Mouse (Mus musculus) ES-CJ7 (cell line): ENCODE results near the gene Gm45713.
"Not testable (repeated sequence)": the region's sequence is repeated elsewhere in the genome, so short reads cannot be mapped to it uniquely, and the experiment has no call there.

ENCODE experiments used
- DNase-seq: peaks from one replicate; pipeline ENCODE4 v3.0.0; 2011; ENCODE audit warnings: low read depth, low spot score

Gene Gm45713

DNA sequence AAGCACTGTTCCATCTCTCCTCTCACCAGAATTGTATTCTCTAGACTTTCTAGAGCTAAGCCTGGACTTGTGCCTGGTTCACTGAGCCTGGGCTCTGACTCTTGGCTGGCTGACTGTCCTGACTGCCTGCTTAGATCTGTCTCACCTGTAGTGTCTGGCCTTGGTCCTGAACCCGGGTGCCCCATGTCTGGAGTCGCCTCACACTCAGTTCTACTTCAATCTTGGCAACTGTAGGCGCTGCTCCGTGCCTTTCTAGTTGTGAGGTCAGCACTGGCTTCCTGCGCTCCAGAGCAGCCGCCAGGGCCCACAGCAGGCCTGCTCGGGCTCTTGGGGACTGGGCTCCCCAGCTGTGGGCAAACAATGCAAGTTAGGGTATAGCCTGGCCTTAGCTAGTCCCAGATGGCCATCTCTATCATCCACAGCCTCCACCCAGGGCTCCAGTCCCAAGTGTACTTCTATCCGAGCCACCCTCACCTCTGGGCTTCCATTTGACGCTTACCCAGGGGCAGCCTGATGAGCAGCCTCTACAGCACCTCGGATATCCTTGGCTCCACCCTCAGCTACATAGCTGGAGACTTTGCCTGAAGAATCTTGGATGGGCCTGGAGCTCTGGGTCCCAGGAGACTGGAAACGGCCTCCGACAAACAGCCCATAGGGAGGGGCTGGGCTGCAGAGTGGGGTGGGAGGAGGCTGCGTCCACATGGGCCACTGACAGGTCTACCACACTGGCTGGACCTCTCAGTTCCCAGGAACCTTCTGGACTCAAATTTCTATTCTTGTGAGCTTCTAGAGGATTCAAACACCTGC lies 8.5 kb upstream of the Gm45713 start:
- DNase-seq: no peak

DNA sequence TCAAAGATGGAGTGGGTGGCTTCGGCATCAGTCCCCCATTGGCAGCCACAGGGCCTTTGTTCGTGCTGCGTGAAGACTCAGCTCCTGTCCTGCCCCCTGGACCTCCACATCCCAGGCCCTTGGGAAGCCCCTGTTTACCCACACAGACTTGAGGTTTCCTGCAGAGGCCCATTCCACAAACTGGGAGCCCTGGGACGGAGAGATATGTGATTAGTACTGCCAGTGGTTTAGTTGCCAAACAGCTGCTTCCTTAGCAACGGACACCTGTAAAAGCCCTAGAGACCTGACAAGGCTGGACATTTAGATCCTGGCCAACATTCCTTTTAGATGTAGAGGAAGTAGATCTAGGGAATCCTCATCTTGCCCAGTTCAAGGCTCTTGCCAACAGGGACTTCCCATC lies 5.9 kb upstream of the Gm45713 start:
- DNase-seq: no peak

DNA sequence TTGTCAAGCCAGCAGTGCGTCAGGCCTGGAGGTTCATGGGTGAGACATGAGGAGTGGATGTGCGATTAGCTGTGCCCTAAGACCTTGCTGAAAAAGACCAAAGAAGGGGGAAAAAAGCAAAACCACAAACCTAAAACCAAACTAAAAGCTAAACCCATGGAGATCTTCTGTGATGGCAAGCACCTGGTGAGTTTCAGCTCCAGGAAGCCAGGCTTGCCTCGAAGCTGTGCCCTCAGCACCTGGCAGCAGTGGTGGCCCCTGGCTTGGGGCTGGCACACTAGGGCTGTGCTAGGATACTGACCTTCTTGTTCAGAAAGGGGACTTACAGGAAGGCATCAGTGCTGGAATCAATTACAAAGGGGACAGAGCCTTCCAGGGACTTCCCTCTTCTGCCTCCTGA lies 5.3 kb upstream of the Gm45713 start:
- no peak for DNase-seq

DNA sequence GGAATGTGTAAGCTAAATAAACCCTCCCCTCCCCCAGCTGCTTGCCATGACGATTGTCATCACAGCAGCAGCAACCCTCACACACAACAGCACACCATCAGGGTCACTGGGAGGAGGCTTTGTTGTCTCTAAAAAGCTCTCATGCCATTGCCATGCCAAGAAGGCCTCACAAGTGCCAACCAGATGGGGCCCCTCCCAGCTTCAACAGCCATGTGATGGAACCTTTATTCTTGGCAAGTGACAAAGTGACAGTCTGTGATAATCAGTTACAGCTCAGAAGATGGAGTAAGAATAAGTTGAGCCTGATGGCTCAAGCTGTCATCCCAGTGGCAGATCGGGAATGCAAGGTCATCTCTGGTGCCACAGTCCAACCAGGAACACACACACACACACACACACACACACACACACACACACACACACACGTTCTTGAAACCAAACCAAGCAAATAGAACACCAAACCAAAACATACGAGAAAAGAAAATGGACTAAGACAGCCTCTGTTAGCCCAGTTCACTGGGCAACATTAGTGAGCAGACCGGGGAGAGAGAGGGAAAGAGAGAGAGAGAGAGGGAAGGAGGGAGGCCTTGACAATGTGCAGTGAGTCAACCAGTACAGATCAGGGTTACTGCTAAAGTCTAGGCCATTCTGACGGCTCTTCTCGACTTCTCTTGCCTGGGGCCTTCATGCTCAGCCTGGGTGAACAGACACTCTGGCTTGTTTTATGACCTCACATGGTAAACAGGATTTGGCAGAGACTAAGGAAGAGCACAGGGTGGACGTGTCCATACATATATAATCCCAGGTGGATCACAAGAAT lies 4.1 kb upstream of the Gm45713 start:
- DNase-seq: no peak

DNA sequence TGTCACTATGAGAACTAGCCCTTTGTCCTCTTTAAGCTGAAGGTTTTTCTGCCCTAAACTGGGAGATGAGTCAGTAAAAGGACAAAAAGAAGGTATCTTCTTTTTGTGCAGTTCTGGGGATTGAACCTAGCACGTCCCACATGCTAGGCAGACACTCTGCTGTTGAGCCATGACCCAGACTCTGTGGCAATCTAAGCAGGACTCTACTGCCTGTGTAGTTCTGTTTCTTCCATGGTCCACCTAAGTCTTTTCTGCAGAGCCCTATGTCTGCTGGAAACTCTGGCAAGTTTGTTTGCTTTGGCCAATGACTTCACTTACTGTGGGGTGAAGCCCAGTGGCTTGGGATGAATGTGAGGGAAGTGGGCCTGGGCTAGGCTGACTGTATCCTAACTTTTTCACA lies 2.4 kb upstream of the Gm45713 start:
- DNase-seq: no peak

DNA sequence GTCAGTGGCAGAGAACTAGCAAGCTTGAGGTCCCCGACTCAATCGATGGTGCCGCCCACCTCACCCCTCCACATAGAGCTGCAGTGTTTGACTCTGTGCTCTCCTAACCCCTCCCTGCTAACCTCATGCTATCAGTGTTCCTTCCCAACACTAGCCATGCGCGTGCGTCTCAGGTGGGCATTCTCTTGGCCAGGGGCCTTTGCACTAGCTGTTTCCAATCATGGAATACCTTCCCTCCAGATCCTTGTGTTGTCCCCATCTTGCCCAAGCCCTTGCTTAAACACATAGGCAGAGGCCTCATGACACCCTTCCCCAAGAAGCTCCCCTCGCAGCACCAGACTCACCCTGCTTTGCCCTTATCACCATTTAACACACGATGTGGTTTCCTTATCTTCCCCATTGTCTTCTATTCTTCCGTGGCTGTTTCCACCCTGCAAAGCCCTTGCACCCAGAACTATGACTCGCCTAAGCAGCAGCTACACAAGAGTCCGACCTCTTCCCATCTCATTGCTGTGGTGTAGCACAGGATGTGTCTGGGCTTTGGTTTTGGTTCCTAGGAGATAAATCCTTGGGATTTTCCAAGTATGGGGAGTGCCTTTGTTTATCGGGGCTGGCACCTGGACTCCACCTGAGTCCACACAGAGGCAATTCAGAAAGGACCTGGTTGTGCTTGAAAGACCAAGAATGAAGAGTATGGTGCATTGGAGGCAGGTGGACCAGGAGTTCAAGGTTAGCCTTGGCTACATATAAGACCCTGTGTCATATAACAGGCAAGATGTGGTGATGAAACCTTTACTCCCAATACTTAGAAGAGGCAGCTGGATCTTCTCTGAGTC lies 1.4 kb upstream of the Gm45713 start:
- DNase-seq: no peak

DNA sequence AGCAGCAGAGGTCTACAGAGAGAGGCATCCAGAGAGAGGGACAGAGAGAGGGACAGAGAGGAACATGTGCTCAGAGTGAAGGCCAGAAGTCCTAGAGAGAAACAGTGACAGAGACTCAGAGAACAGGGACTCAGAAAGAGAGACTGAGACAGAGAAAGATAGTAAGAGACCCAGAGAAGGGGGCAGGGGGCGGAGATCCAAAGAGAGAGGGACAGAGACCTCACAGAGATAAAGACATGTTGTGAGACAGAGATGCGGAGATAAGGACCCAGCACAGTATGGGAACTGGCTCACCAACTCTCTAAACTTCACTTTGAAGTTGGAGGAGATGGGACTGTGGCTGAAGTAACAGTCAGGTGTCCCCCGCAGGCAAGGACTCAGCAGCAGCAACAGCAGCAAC lies 661 bp downstream of the Gm45713 start:
- no peak for DNase-seq

DNA sequence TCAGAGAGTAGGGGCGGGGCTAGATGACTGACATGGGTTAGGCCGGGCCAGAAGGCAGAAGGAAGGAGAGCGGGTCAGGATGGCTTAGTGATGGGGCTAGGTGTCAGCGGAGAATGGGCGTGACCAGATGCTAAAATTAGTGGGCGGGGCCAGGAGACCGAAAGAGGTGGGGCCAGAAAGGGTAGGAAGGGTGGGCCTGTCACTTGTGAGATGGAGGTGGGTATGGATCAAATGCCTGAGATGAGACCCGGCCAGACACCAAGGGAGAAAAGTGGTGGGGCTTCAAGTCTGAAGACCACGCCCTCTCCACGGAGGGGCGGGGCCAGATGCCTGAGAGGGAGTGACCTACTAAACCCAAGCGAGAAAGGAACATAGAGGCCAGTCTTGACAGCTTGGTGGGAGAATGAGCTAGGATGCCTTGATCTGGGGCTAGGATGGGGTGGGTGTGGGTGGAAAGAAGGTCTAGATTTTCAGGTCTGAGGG lies 1.4 kb downstream of the Gm45713 start:
- DNase-seq: peak; percentile 97

DNA sequence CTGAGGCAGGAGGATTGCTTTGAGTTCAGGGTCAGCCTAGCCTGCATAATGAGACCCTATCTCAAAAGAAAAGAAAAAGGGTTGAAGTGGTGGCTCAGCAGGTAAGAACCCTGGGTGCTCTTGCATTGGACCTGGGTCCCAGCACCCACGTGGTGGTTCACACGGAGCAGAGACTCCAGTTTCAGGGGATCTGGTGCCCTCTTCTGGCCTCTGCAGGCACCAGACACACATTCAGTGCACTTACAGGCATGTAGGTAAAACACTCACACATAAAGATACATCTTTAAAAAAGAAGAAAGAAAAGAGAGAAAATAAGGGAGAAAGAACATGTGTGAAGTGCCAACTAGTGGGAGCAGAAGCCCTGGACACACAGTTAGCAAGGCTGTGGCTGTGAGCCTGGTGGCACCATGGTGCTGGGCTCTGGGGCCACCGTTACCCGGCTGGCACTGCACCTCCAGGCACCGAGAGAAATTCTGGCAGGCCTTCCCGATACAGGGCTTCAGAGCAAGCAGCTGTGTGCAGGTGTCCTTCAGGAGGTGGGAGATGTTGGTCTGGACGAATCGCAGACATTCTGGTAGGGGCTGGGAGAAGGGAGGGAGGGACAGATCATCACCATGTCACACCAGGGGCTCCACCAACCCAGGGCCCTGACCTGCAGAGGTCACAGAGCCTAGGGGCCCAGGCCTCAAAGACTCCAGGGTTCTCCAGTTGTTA lies 2.4 kb downstream of the Gm45713 start:
- DNase-seq: peak; percentile 87

DNA sequence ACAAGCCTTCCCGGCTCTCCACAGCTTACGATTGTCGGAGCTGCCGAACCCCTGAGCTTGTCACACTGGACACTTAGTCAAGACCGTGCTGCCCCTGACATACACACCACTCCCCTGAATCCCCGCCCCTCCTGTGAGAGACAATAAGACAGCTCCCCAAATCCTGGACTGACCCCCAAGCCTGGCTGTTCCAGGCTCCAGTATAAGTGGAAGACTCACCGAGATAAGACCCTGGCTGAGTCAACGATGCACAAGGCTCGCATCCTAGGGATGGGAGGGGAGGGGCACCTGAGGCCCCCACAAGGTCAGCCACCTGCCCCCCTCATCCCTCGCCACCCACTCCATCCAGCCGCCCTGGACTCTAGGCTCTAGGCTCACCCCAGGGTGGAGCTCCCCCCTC lies 4.2 kb downstream of the Gm45713 start:
- no peak for DNase-seq

DNA sequence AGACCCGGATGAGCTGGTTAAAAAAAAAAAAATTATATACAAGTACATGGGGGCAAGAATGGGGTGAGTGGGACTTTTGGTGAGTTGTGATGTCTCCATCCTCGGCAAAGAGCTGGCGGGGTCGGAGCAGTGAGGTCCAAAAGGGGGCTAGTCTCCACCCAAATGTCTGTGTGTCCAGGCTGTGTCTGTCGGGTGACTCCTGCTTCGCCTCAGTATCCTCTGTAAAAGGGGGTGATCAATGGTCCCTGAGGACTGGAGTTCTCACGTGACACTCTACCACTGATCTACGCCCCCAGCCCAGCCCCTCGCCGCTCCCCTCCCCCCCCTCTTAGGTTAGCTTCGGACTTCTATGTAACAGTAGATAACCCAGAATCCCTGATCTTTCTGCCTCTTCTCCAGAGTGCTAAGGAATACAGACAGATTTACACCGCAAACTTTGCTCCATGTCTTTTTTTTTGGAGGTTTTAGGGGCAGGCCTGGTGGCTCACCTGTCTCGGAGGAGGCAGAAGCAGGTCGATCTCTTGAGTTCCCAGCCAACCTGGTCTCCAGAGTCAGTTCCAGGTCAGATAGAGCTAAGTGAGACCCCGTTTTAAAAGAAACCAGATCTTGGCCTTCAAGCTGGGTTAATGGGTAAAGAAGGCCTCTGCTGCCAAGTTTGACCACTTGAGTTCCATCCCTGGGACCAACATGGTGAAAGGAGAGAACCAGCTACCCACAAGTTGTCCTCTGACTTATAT lies 6.1 kb downstream of the Gm45713 start:
- peak; percentile 67 for DNase-seq

DNA sequence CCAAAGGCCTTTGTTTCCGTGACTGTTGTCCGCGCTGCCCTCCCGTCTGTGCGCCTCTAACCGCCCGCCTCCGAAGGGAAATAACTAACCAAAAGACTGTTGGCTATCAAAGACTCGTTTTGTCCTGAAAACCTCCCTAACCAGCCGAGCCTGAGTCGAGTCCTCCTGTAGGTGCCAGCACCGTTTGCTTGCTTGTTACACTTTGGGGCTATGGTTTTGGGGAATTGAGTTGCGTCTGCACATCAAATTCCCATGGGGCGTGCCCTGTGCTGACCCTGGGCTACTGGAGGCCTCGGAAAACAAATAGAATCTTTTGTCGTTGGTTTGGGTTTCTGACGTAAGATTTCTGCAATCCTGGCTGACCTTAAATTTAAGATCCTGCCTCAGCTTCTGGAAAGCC lies 6.7 kb downstream of the Gm45713 start:
- DNase-seq: no peak

DNA sequence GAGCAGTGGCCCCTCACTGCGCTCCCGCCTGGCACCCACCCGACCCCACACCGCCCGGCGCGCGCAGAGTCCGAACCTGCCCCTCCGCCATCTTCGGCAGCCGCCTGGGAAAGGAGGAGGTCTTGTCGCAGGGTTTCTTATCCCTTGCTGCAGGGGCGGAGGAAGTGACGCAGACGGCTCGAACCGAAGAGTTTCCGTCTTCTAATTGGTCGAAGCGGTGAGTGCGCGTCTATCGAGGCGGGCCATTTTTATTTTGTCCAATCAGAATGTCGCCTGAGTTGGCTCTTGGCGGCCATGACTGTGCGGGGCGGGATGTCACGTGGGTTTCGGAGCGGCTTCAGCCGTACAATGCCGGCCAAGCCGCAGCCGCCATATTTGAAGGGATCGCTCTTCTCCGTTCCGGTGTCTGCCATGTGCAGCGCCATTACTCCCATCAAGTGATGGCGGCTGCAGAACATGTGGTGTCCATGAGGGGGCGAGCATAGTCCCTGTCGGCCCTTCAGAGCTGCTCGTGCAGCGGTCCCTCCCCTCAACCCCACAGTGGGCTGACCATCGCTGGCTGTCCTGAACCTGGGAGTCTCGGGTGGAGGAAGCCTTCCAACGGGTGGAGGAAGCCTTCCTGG lies 7.3 kb downstream of the Gm45713 start, which contains the start of gene Rpl13a:
Gene Rpl13a (minus strand): TSS at position 138 of the 623 bp plus-strand sequence.
- DNase-seq: peak; percentile 99

DNA sequence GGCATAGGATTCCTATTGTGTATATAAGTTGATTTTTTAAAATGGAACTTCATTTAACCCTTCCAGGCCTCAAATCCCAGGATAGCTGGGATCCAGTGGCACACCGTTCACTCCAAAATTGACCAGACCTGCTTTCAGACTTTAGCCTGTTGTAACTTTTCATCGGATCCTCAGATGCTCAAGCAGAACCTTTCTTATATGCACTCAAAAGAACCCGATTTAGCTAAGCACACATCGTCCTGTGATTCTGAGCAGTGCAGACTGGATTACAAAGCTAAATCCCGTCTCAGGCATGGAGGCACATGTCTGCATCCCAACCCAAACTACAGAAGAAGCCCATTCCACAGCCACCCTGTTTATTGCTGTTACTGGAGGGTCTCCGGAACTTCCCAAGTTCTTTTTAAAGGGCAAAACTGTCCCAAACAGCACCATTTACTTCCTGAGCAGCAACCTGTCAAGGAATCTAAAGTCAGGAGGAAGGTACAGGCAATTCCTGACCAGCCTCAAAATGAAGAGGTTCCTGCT lies 8.3 kb downstream of the Gm45713 start:
- no peak for DNase-seq

DNA sequence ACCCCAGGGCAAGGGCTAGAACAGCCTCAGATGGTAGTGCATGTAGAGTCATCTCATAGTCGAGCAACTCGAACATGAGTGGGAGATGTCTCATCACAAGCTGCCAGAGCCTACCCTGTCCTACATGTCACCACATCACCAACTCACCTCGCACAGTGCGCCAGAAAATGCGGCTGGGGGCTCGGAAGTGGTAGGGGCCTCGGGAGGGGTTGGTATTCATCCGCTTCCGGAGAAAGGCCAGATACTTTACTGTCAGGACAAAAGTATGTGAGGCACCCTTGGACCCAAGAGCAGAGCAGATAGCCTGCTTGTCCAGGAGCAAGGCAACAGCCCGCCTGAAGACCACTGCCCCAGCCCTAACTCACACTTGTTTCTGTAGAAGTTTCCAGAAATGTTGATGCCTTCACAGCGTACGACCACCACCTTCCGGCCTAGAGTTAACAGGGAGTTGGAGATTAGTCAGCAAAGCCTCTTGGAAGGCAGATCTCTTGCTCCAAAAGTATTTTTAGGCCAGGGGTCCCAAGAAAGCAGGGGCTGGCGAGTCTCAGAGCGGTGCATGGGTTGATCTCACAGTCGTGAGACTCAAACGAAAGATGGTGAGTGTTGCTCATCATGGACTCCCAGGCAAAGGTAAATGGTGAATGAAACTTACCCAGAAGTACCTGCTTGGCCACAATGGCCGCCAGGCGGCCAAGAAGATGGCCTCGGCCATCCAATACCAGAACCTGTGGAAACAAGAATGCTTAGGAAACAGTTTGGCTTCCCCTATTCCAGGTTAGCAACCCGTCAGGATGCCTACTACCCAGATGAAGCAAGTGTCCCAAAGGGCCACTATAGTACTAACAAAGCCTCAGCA lies 9.0 kb downstream of the Gm45713 start:
- DNase-seq: no peak

DNA sequence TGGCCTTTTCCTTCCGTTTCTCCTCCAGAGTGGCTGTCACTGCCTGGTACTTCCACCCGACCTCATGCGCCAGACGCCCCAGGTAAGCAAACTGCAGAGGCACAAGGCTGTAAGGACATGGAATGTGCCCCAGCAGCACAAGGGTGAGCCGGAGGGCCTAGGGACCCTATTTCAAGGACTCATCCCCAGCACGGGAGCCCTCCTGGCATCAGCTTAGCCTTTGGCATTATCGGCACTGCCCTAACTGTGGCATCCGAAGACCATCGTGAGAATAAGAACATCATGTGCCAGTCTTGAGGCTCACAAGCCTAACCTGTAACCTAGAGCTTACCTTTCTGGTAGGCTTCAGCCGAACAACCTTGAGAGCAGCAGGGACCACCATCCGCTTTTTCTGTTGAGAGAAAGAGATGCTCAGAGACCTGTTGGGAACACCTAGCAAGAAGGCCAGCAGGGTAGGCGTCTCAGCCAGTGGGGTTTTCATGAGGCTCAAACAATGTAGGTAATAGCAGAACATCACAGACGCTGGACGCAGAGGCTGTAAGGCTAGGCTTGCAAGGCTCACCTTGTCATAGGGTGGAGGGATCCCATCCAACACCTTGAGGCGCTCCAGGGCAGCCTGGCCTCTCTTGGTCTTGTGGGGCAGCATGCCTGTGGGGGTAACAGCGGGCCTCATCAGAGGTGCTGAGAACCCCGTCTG lies 9.7 kb downstream of the Gm45713 start:
- no peak for DNase-seq

DNA sequence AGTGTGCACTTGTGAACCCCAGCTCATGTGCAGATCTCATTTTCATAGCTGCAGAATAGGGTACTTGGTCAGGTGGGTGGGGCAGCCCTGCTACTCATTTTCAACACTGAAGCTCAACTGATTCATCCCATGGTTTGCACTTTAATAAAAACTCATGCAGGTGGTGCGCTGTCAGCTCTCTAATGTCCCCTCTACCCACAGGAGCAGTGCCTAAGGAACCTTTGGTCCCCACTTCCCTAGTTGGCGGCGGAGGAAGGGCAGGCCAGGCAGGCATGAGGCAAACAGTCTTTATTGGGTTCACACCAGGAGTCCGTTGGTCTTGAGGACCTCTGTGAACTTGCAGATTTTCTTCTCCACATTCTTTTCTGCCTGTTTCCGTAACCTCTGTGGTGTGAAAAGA lies 10.4 kb downstream of the Gm45713 start:
- DNase-seq: not testable (repeated sequence)

DNA sequence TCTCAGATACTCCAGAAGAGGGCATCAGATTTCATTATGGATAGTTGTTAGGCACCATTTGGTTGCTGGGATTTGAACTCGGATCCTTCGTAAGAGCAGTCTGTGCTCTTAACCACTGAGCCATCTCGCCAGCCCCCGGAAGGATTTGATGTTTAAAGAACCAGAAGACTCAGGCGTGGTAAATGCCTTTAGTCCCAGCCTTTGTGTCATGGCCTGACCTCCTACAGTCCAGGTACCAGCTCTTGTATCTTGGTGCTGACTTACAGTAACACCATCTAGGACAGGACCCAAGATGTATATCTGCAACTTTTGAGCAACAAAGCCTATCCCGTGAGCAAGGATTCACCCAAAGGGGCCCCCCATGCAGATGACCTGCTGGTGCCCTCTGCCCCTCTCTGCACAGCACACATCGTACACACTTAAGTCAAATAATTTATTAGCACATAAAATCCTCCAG lies 10.9 kb downstream of the Gm45713 start:
- DNase-seq: peak; percentile 83
